Mouse (Mus musculus): ENCODE measurements around the gene Kif14. TPM values are rescaled to one million over a fixed set of nuclear protein-coding genes. Genes with fewer than 3 reads are reported as not detected.

Kif14 gene
- polyA plus RNA-seq, 1 experiment from 2014 or later: 0.50 TPM

DNA sequence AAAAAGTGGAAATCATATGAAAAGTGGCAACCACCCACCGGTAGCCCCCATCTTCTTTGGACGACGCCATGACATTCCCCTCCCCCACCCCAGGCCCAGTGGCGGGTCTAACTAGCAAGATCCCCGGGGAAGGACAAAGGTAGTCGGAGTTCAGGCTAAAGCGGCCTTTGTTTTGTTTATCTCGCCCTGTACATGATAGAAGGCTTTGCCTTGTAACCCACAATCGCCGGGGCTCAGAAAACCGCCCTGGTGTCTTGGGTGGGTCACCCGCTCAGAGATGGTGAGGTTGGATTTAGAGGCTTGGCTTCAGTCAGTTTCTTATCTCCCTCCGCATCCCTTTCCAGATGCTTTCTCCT, 104.1 kb downstream of the Kif14 start:
- Histone ChIP-seq H3K36me3 (ENCODE audit: control insufficient read depth, insufficient read depth) (no peaks in the 10 kb centered on the region), H3K4me3 (ENCODE audit: low read depth, low read length) (no peak overlapping the region), H3K27ac (ENCODE audit: low read depth, low read length) (no peak overlapping the region), H3K4me1 (replicated peaks; ENCODE audit: control insufficient read depth, insufficient read depth, low read length) (no peaks in the 10 kb centered on the region), H3K9ac (ENCODE audit: low read depth, low read length) (no peak overlapping the region), H3K27me3 (replicated peaks; ENCODE audit: control insufficient read depth, insufficient read depth, low read length) (no peaks in the 10 kb centered on the region), H3K4me2 (replicated peaks; ENCODE audit: low read depth) (0 out of 2 replicates have a peak overlapping the region, but pooled peaks have one; percentile 9), H3K9me3 (ENCODE audit: control insufficient read depth) (no peaks in the 10 kb centered on the region)
- TF ChIP-seq CTCF (IDR thresholded peaks at IDR 0.05; ENCODE audit: low read depth): no peak
- no peak for ATAC-seq
- WGBS: 27% methylated on average over 13 of the region's 13 CpGs

DNA sequence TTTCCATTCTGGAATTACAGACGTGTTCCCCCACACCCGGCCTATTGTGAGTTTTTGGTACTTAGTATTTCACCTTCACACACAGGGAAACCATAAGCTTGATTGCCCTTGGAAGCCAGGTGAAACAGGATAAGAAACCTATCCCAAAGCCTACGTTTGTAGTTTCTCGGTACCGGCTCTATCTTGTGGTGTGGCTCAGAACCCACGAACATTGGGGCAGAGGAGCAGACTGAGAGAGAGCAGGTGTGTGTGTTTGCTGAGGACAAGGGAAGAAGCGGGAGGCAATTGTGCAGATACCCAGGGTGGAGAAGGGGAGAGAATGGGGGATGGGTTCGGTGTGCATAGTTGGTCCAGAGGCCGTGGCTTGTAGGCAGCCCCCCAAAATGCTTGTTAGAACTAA, 104.8 kb downstream of the Kif14 start:
- Histone ChIP-seq H3K27me3 (replicated peaks; ENCODE audit: control insufficient read depth, insufficient read depth, low read length) (no peaks in the 10 kb centered on the region), H3K27ac (ENCODE audit: low read depth, low read length) (no peak overlapping the region), H3K9me3 (ENCODE audit: control insufficient read depth) (no peaks in the 10 kb centered on the region), H3K9ac (ENCODE audit: low read depth, low read length) (no peak overlapping the region), H3K4me1 (replicated peaks; ENCODE audit: control insufficient read depth, insufficient read depth, low read length) (no peaks in the 10 kb centered on the region), H3K4me2 (replicated peaks; ENCODE audit: low read depth) (no peak overlapping the region), H3K36me3 (ENCODE audit: control insufficient read depth, insufficient read depth) (no peaks in the 10 kb centered on the region), H3K4me3 (ENCODE audit: low read depth, low read length) (no peak overlapping the region)
- no peak for TF ChIP-seq CTCF (IDR thresholded peaks at IDR 0.05; ENCODE audit: low read depth)
- ATAC-seq: no peak
- 93% methylated on average over 9 of the region's 9 CpGs for WGBS

DNA sequence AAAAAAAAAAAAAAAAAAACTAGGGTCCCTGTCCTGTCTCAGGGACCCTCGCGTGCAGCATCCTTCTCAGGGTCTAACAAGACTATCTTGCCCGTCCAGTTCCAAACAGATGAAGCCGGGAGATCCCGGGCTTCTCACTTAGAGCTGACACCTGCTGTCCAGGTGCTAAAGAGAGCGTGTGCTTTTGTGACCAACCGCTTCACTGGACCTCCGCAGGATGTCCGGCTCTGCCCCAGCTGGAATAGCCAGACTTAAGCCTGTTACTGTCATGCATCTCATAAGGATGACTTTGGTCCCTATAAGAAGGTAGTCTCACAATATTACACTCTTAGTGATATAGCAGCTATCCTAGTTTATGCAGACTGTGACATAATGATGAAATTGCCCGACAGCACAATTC, 105.4 kb downstream of the Kif14 start:
- no peak overlapping the region for H3K4me3 ChIP-seq (ENCODE audit: low read depth, low read length)
- no peak overlapping the region for H3K27ac ChIP-seq (ENCODE audit: low read depth, low read length)
- no peak for TF ChIP-seq CTCF (IDR thresholded peaks at IDR 0.05; ENCODE audit: low read depth)
- H3K36me3 ChIP-seq (ENCODE audit: control insufficient read depth, insufficient read depth): no peaks in the 10 kb centered on the region
- WGBS: 91% methylated on average over 10 of the region's 10 CpGs
- no peaks in the 10 kb centered on the region for H3K9me3 ChIP-seq (ENCODE audit: control insufficient read depth)
- H3K4me1 ChIP-seq (replicated peaks; ENCODE audit: control insufficient read depth, insufficient read depth, low read length): no peaks in the 10 kb centered on the region
- no peak overlapping the region for H3K4me2 ChIP-seq (replicated peaks; ENCODE audit: low read depth)
- no peak for ATAC-seq
- no peak overlapping the region for H3K9ac ChIP-seq (ENCODE audit: low read depth, low read length)
- H3K27me3 ChIP-seq (replicated peaks; ENCODE audit: control insufficient read depth, insufficient read depth, low read length): no peaks in the 10 kb centered on the region

DNA sequence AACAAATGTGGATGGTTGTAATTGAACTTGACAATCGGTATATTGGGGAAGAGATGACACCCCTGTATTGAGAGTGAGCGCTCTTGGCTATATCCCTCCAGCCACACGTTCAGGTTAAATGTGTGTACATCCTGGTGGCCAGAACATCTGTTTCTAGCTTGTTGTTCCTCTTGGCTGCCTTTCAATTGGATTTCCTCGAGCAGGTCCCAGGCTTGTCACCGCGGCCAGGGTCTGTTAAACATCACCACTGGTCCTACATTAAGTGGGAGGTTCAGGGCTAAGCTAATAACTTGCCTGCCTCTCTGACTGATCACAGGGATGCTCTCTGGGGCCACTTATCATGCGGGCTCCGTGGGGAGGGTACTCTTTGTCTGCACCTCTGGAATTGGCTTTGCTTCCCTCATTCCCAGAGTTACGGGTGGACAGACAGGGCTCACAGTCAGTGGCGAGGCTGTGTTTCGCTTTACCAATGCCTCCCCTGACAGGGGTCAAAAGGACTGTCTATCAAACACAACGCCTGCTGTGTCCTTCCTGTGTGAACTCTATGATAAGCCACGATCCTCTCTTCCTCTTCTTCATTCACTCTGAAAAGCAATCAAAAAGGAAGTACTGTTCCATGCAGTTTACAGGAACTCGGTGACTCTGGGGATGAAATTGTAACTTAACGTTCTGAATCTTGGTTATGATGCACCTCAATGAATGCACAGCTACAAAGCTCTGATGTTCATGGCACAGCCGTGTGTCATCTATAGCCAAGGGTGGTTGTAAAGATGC, 111.9 kb downstream of the Kif14 start:
- H3K27me3 ChIP-seq (replicated peaks; ENCODE audit: control insufficient read depth, insufficient read depth, low read length): no peaks in the 10 kb centered on the region
- no peaks in the 10 kb centered on the region for H3K9me3 ChIP-seq (ENCODE audit: control insufficient read depth)
- no peak overlapping the region for H3K9ac ChIP-seq (ENCODE audit: low read depth, low read length)
- H3K4me2 ChIP-seq (replicated peaks; ENCODE audit: low read depth): no peak overlapping the region
- ATAC-seq: no peak
- no peaks in the 10 kb centered on the region for H3K36me3 ChIP-seq (ENCODE audit: control insufficient read depth, insufficient read depth)
- no peaks in the 10 kb centered on the region for H3K4me1 ChIP-seq (replicated peaks; ENCODE audit: control insufficient read depth, insufficient read depth, low read length)
- WGBS: 52% methylated on average over 16 of the region's 16 CpGs
- TF ChIP-seq CTCF (IDR thresholded peaks at IDR 0.05; ENCODE audit: low read depth): no peak
- no peak overlapping the region for H3K4me3 ChIP-seq (ENCODE audit: low read depth, low read length)
- no peak overlapping the region for H3K27ac ChIP-seq (ENCODE audit: low read depth, low read length)

DNA sequence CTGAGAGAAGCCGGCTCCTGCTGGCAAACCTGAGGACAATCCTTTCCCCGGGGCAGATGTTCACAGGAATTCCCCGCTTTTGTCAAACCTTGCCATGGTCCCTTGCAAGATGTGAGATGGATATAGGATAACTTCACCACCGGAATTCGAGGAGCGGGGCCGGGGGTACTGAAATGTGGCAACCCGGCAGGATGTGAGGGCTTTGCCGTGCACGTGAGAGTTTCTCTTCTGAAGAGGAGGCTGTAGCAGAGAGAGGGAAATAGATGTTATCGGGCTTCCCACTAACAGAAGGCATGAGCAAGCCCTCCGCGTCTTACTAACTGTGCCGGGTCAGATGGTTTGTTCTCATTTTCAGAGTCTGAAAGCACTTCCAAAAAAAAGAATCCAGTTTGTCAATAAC, 113.2 kb downstream of the Kif14 start:
- no peak for TF ChIP-seq CTCF (IDR thresholded peaks at IDR 0.05; ENCODE audit: low read depth)
- Histone ChIP-seq H3K9me3 (ENCODE audit: control insufficient read depth) (no peaks in the 10 kb centered on the region), H3K27me3 (replicated peaks; ENCODE audit: control insufficient read depth, insufficient read depth, low read length) (no peaks in the 10 kb centered on the region), H3K4me1 (replicated peaks; ENCODE audit: control insufficient read depth, insufficient read depth, low read length) (no peaks in the 10 kb centered on the region), H3K4me3 (ENCODE audit: low read depth, low read length) (no peak overlapping the region), H3K9ac (ENCODE audit: low read depth, low read length) (no peak overlapping the region), H3K27ac (ENCODE audit: low read depth, low read length) (no peak overlapping the region), H3K4me2 (replicated peaks; ENCODE audit: low read depth) (no peak overlapping the region), H3K36me3 (ENCODE audit: control insufficient read depth, insufficient read depth) (no peaks in the 10 kb centered on the region)
- no peak for ATAC-seq
- 88% methylated on average over 14 of the region's 14 CpGs for WGBS

DNA sequence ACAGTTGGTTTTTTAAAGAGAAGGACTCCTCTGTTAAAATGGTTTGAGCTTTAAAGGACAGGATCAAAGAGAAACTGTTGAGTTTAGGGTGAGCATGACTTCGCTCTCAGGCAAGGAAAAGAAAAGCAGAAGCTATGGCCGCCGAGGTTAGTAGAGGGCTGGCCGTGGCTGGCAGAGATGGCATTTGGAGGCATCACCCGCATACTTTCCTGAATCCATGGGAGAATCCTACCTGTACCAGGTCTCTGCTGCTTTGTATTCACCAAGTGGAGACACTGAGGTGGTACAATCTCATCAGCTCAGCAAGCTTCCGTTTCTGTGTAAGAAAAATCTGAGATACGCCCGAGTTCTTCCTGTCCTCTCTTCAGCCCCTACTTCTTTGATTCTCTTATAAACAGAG, 114.1 kb downstream of the Kif14 start:
- 72% methylated on average over 8 of the region's 8 CpGs for WGBS
- Histone ChIP-seq H3K9ac (ENCODE audit: low read depth, low read length) (no peak overlapping the region), H3K4me2 (replicated peaks; ENCODE audit: low read depth) (no peak overlapping the region), H3K27me3 (replicated peaks; ENCODE audit: control insufficient read depth, insufficient read depth, low read length) (no peaks in the 10 kb centered on the region), H3K27ac (ENCODE audit: low read depth, low read length) (no peak overlapping the region), H3K4me3 (ENCODE audit: low read depth, low read length) (no peak overlapping the region), H3K36me3 (ENCODE audit: control insufficient read depth, insufficient read depth) (no peaks in the 10 kb centered on the region), H3K4me1 (replicated peaks; ENCODE audit: control insufficient read depth, insufficient read depth, low read length) (no peaks in the 10 kb centered on the region), H3K9me3 (ENCODE audit: control insufficient read depth) (no peaks in the 10 kb centered on the region)
- ATAC-seq: no peak
- TF ChIP-seq CTCF (IDR thresholded peaks at IDR 0.05; ENCODE audit: low read depth): no peak

Other genes starting within 250 kb of the Kif14 start
- 15.8 and 18.3 TPM in 2 replicates for gene Inava, start 232.1 kb upstream of the Kif14 start, polyA plus RNA-seq (2015; fragmentation: Nextera tagmentation; extraction: Ambion mirVana)
- not detected in 2 replicates for gene Gpr25, start 205.5 kb upstream of the Kif14 start, polyA plus RNA-seq (2015; fragmentation: Nextera tagmentation; extraction: Ambion mirVana)
- gene Camsap2, start 120.2 kb upstream of the Kif14 start, polyA plus RNA-seq (2015; fragmentation: Nextera tagmentation; extraction: Ambion mirVana): 3.3 and 3.6 TPM in 2 replicates
- gene Ddx59, start 51.1 kb upstream of the Kif14 start, polyA plus RNA-seq (2015; fragmentation: Nextera tagmentation; extraction: Ambion mirVana): 6.0 and 6.8 TPM in 2 replicates
- gene Zfp281, start 158.6 kb downstream of the Kif14 start, polyA plus RNA-seq (2015; fragmentation: Nextera tagmentation; extraction: Ambion mirVana): 6.8 and 7.2 TPM in 2 replicates